Mouse (Mus musculus): Measurements from ENCODE around the gene 4921507P07Rik.

DNA sequence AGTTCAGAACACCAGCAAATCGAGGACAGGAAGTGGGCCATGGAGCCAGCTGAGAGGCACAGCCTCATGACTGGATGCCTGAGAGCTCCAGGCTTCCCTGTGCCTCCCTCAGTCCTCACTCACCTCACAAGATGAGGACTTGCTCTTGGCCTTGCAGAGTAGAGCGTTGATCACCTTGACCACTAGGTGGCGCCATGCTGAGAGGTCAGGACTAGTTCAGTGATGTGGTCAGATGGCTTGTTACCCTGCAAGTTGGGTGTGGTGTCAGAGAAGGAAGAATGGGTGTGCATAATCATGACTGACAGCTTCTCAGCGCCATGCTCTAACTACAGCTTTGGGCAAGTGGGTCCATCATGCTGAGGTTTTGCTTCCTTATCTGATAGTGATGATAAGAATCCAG is 5.2 kb upstream of the 4921507P07Rik start:
- TF ChIP-seq CTCF (IDR thresholded peaks at IDR 0.05; ENCODE audit: extremely low read depth, insufficient read depth, low read length) (peak; percentile 48), POLR2A (IDR thresholded peaks at IDR 0.05; ENCODE audit: extremely low read depth, insufficient read depth, low read length) (no peak)
